Mouse (Mus musculus): ENCODE results near the gene Psmb10. TPM values are rescaled to one million over a fixed set of nuclear protein-coding genes. Genes with fewer than 3 reads are reported as not detected.

The Psmb10 gene
- total RNA-seq, 4 experiments from 2014 or later = 15.3 to 22.6 (median 19.7) TPM

DNA sequence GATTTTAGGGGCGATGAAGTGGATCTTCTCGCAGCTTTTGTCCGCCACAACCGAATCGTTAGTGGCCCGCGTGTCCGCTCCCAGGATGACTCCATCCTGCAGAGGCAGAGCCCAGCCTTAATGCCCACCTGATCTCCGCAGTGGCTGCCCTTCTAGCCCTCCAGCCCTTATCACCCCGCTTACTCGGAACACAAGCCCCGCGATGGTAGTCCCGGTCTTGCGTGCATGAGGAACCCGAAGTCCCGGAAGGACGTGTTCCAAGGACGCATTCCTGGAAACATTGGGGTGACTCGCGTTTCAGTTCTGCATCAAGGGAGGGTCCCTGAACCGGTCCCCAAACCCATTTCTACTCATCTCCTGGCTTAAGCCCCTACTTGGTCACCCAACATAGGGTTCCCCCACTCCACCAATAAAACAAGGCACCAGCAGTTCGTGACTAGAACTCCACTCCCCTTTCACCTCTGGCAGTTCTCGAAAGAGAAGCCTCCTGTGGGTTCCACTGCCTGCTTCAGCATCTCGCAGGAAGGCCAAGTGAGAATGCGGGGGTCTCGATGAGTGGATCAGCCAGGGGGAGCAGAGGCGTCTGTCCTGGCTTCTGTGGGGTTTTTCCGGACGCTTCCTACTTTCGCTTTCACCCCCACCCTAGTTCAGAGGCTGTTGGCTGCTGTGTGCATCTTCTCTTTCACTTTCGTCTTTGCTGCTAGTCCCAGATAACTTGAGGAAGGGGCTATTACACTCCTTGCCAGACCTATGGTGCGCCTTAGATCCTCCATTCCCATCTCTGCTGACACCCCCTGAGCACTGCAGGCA is 543 bp downstream of the Psmb10 start:
- DNase-seq (ENCODE audit: low spot score in 2 of 2) = no peak

- peak; percentile 79 to 85 for DNase-seq (ENCODE audit: low spot score in 2 of 2)
Measured at GRCm38 (mm10) chr8:105936866-105937475, 1.3 kb downstream of the Psmb10 start.

DNA sequence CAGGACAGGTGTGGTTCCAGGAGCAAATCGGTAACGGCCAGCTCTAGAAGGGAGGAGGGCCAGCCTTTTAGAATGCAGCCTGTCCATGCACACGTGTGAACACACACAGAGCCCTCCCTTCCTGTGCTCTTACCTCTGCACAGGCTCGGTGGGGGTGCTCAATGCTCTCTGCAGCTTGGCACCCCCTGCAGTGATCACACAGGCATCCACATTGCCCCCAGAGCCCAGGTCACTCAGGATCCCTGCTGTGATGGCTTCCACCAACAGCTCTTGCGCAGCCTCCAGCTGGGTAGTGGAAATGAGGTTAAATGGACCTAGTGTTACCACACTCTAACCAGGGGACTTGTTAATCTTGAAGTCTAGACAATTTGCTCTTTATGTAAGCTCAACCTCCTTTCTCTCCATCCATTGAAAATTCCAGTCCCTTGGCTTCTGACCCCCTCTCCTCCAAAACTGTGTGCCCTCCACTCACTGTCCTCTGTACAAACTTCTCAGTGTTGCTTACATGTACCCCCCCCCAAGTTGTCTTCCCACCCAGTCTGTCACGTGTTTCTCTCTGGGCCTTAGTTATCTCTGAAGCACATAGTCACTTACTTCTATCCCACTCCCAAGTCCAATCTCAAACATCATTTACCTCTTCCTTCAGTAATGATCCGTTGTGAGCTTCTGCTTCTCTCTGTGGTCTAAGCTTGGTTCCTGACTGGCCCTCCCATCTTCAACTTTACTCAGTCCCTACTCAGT is 2.2 kb downstream of the Psmb10 start:
- no peak for DNase-seq (ENCODE audit: low spot score in 2 of 2)

DNA sequence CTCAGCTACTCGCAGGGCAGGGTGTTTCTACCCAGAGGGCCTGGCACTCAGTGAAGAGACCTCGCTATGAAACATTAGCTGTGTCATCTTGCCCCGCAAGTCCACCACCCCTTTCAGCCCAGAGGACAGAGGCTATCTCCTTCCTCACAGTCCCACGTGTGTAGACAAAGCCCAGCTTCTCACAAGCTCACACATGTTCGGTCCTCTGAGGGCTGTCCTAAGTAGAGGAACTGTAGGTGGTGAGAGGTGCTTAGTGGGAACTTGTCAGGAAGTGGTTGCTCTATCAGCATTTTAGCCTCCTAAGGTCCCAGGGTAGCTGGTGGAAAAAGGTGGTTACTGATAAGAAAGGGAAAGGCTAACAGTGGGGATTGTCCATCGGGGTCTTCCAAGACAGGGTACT is 3.1 kb downstream of the Psmb10 start:
- DNase-seq (ENCODE audit: low spot score in 2 of 2) = no peak

DNA sequence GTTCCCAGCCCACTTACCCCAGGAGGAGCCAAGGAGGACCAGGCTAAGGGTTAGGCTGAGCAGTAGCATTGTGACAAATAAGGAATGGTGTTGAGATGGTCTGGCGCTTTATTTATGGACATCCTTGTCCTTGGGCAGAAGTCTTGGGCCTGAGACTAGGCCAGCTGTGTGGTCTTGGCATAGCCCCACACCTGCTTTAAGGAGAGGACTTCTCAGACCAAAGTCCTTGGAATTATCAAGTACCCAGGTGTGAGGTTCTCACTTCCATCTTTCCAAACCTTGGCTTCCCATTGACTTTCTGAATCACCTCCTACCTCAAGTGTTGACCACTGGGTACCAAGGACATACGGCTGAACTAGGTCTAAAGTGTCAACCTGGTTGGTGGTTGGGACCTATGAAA is 4.5 kb downstream of the Psmb10 start, which contains the start of gene Ctrl:
Gene Ctrl, minus strand, starts transcription at position 101 of the 400 bp plus-strand sequence.
- no peak for DNase-seq (ENCODE audit: low spot score in 2 of 2)

DNA sequence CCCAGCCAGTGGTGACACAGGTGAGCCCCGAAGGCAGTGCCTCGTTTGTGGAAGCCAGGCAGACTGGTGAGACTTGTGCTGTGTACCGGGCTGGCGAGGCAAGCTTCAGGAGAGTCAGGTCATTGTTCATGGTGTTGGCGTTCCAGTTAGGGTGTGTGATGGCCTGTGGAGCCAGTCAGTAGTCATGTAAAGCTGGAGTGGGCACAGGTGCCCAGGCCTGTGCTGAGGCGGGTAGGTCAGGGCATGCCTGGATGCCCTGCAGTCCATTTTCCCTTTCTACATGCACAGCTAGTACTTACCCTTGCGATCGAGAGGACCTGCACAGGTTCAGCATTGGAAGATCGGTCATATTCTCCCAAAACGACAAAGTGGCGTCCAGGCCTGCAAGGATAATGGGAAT is 5.7 kb downstream of the Psmb10 start:
- DNase-seq (ENCODE audit: low spot score in 2 of 2) = no peak

GRCm38 (mm10) chr8:105931271-105931670 is 7.0 kb downstream of the Psmb10 start:
- no peak for DNase-seq (ENCODE audit: low spot score in 2 of 2)

- peak; percentile 65 to 67 for DNase-seq (ENCODE audit: low spot score in 2 of 2)
Measured at GRCm38 (mm10) chr8:105930602-105931001, 7.6 kb downstream of the Psmb10 start.

- no peak for DNase-seq (ENCODE audit: low spot score in 2 of 2)
Measured at GRCm38 (mm10) chr8:105925123-105925522, 13.1 kb downstream of the Psmb10 start.

- DNase-seq (ENCODE audit: low spot score in 2 of 2) = no peak
Measured at GRCm38 (mm10) chr8:105919390-105919789, 18.9 kb downstream of the Psmb10 start.

DNA sequence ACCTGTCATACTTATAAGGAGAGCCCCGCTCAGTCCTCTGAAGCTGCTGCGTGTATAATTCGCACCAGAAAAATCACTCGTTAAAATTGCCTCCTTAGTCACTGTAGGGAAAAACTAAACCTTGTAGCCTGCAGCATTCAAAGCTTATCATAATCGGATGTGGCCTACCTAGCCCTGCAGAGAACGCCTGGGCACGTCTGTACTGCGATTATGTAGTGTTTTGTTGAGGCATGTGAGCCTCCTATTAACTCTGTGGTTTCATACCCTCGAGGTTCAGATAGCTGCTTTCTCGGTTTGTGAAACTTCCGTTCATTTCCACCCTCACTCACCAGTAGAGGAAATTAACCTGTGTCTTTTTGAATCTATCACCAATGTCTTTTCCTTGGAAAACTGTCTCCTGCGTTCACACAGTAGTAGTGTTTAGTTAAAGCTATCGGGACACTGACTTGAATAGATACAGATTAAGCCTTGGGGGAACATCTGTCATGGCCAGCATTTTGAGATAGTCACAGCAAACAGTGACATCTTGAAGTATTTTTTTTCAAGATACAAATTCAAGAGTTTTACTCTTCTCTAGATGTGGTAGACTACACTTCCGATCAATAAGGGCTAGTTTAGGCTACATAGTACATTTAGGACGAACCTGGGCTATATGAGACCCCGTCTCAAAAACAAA is 37.2 kb downstream of the Psmb10 start:
- no peak for DNase-seq (ENCODE audit: low spot score in 2 of 2)

DNA sequence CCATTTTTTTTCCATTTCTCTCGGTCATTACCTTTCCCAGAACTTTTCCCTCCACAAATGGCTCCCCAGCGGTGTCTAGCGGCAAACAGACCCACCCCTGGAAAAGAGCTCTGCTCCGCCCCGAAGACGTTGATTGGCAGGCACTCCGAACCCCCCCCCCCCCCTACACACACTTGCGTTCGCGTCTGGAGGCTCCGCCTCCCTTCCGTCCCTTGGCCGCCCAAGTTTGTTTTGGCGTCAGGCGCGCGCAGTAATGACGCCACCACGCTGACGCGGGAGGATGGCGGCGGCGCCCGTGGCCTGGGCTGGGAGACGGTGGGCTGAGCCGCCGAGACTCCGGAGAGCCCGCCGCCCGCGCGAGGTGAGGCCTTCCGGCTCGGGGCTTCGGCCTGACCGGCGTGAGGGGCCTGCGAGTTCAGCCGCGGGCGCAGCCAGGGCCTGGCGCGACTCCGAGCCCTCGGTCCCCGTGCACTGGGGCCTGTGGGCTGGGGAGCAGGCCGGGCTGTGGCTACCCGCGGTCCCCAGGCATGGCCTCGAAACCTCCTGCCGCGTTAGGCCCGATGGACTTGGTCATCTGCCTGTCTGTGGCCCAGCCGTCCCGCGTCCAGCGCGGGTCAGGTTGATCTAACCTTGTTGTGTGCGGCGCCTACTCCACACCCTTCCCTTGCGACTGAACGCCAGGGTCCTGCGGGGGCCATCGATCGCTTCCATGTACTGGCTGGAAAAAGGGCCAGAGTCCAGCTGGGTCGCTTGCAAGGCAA is 37.9 kb downstream of the Psmb10 start, which contains the start of gene Pskh1:
Gene Pskh1, plus strand, starts transcription at position 262 of the 761 bp plus-strand sequence.
- peak; percentile 78 to 86 for DNase-seq (ENCODE audit: low spot score in 2 of 2)

GRCm38 (mm10) chr8:105897801-105898480 is 40.3 kb downstream of the Psmb10 start:
- DNase-seq (ENCODE audit: low spot score in 2 of 2) = no peak

- DNase-seq (ENCODE audit: low spot score in 2 of 2) = peak; percentile 40 to 61
Measured at GRCm38 (mm10) chr8:105893339-105893738, 44.9 kb downstream of the Psmb10 start, which contains the start of gene Nrn1l. Gene Nrn1l, plus strand, starts transcription at chr8:105893567.

- no peak for DNase-seq (ENCODE audit: low spot score in 2 of 2)
Measured at GRCm38 (mm10) chr8:105892432-105892831, 45.8 kb downstream of the Psmb10 start.

DNA sequence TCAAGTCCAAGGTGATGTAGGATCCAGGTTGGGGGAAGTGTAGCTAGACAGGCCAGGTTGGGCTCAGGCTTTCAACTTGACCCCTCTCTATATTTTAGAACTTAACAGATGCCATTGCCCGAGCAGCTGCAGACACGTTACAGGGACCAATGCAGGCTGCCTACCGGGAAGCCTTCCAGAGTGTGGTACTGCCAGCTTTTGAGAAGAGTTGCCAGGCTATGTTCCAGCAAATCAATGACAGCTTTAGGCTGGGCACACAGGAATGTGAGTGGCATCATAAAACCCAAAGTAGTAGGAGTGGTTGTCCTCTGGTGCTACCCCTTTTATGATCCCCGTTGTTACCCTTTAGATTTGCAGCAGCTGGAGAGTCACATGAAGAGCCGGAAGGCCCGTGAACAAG is 47.4 kb downstream of the Psmb10 start:
- peak; percentile 22 to 53 for DNase-seq (ENCODE audit: low spot score in 2 of 2)

GRCm38 (mm10) chr8:105889756-105890465 is 48.3 kb downstream of the Psmb10 start:
- no peak for DNase-seq (ENCODE audit: low spot score in 2 of 2)
